Mouse (Mus musculus): ENCODE measurements around the gene Tmem41b.

GRCm38 (mm10) chr7:110030342-110030741 is 43.6 kb upstream of the Tmem41b start:
- TF ChIP-seq CTCF (IDR thresholded peaks at IDR 0.05; ENCODE audit: borderline replicate concordance, insufficient read depth, low read length) = no peak
- TF ChIP-seq POLR2A (IDR thresholded peaks at IDR 0.05; ENCODE audit: low read depth, low read length) = no peak

All from embryonic fibroblast, embryonic 13.5 days (primary cell).